Mouse (Mus musculus): ENCODE results near the gene Iqschfp. TPM values are rescaled to one million over a fixed set of nuclear protein-coding genes. Genes with fewer than 3 reads are reported as not detected.

Iqschfp gene
- total and polyA plus RNA-seq, 2 experiments, result not detected

DNA sequence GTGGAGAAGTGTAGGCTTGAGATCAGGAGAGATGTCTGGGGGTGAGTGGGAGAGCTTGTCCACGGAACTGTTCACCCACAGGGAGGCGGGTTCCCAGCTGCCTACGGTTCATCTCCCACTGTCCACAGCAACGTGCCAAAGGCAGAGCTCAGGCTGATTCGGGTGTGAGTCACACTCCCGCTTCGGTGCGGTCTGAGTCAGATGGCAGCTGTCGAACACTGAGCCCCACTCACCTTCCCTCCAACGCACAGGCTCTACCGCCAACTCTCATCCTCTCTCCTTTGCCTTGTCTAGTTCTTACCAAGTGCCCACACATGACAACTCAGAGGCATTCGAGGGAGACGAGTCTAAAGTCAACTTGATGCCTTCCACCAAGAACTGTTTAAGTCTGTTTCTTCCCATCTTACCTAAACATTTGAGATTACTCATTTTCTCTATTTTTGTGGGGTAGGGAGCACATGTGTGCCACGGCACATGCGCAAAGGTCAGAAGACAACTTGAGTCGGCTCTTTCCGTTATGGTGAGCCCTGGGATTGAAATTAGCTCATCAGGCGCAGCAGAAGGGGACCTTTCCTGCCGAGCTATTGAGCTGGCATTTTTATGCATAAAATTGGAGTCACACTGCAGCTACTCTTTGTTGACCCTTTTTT, 716.9 kb downstream of the Iqschfp start:
- TF ChIP-seq CTCF (IDR thresholded peaks at IDR 0.05; ENCODE audit: low read depth, low read length) (no peak), POLR2A (IDR thresholded peaks at IDR 0.05; ENCODE audit: extremely low read depth, insufficient read depth, low read length) (no peak)
- 96% methylated on average over 19 of the region's 19 CpGs for WGBS

DNA sequence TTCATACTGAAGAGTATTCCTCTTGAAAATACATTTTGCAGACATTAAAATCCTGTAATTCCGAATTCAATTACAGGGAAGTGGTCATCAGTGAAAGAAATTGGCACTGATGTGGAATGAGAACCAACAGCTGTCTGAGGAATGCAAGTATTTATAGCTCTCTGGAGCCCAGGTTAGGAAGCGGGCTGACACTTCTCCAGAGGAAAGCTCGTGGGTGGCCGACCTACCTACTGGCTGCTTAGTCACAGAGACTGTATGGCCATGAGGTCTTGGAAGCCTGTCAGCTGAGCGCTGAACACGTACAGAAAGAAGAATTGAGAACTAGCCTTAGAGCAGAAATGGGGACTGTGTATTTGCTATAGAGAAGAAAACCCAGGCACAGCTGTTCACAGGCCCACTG, 718.0 kb downstream of the Iqschfp start:
- TF ChIP-seq CTCF (IDR thresholded peaks at IDR 0.05; ENCODE audit: low read depth, low read length), result no peak
- TF ChIP-seq POLR2A (IDR thresholded peaks at IDR 0.05; ENCODE audit: extremely low read depth, insufficient read depth, low read length), result no peak
- 83% methylated on average over 6 of the region's 6 CpGs for WGBS

More for the DNA sequence above, 716.9 kb downstream of the Iqschfp start:
- no peak overlapping the region for H3K27ac ChIP-seq (replicated peaks; ENCODE audit: insufficient read depth, low read depth, low read length)
- H3K27me3 ChIP-seq (ENCODE audit: control insufficient read depth, insufficient read depth, low read length), result no peaks in the 10 kb centered on the region
- H3K4me1 ChIP-seq (ENCODE audit: control insufficient read depth, insufficient read depth, low read length), result peaks cover 4% of the 10 kb centered on the region
- no peaks in the 10 kb centered on the region for H3K79me2 ChIP-seq (ENCODE audit: control insufficient read depth, insufficient read depth, low read length)
- no peak for DNase-seq (ENCODE audit: extremely low read depth, low read depth, low spot score)
- no peaks in the 10 kb centered on the region for H3K36me3 ChIP-seq (ENCODE audit: control insufficient read depth, insufficient read depth, low read length)
- H3K4me3 ChIP-seq (ENCODE audit: insufficient read depth, low read depth, low read length), result no peak overlapping the region
- H3K9ac ChIP-seq (ENCODE audit: low read depth, low read length), result no peak overlapping the region

GRCm38 (mm10) chr3:68610598-68611261, 718.7 kb downstream of the Iqschfp start:
- H3K4me3 ChIP-seq (ENCODE audit: insufficient read depth, low read depth, low read length), result no peak overlapping the region
- 85% methylated on average over 11 of the region's 11 CpGs for WGBS
- no peaks in the 10 kb centered on the region for H3K36me3 ChIP-seq (ENCODE audit: control insufficient read depth, insufficient read depth, low read length)
- no peaks in the 10 kb centered on the region for H3K27me3 ChIP-seq (ENCODE audit: control insufficient read depth, insufficient read depth, low read length)
- TF ChIP-seq CTCF (IDR thresholded peaks at IDR 0.05; ENCODE audit: low read depth, low read length), result no peak
- no peak overlapping the region for H3K27ac ChIP-seq (replicated peaks; ENCODE audit: insufficient read depth, low read depth, low read length)
- peaks cover 4% of the 10 kb centered on the region for H3K4me1 ChIP-seq (ENCODE audit: control insufficient read depth, insufficient read depth, low read length)
- H3K9ac ChIP-seq (ENCODE audit: low read depth, low read length), result no peak overlapping the region
- no peaks in the 10 kb centered on the region for H3K79me2 ChIP-seq (ENCODE audit: control insufficient read depth, insufficient read depth, low read length)
- no peak for DNase-seq (ENCODE audit: extremely low read depth, low read depth, low spot score)

More for the DNA sequence above, 718.0 kb downstream of the Iqschfp start:
- H3K9ac ChIP-seq (ENCODE audit: low read depth, low read length), result no peak overlapping the region
- no peaks in the 10 kb centered on the region for H3K36me3 ChIP-seq (ENCODE audit: control insufficient read depth, insufficient read depth, low read length)
- no peak overlapping the region for H3K27ac ChIP-seq (replicated peaks; ENCODE audit: insufficient read depth, low read depth, low read length)
- no peak for DNase-seq (ENCODE audit: extremely low read depth, low read depth, low spot score)
- H3K4me3 ChIP-seq (ENCODE audit: insufficient read depth, low read depth, low read length), result no peak overlapping the region
- no peaks in the 10 kb centered on the region for H3K27me3 ChIP-seq (ENCODE audit: control insufficient read depth, insufficient read depth, low read length)
- no peaks in the 10 kb centered on the region for H3K79me2 ChIP-seq (ENCODE audit: control insufficient read depth, insufficient read depth, low read length)
- H3K4me1 ChIP-seq (ENCODE audit: control insufficient read depth, insufficient read depth, low read length), result peaks cover 4% of the 10 kb centered on the region

DNA sequence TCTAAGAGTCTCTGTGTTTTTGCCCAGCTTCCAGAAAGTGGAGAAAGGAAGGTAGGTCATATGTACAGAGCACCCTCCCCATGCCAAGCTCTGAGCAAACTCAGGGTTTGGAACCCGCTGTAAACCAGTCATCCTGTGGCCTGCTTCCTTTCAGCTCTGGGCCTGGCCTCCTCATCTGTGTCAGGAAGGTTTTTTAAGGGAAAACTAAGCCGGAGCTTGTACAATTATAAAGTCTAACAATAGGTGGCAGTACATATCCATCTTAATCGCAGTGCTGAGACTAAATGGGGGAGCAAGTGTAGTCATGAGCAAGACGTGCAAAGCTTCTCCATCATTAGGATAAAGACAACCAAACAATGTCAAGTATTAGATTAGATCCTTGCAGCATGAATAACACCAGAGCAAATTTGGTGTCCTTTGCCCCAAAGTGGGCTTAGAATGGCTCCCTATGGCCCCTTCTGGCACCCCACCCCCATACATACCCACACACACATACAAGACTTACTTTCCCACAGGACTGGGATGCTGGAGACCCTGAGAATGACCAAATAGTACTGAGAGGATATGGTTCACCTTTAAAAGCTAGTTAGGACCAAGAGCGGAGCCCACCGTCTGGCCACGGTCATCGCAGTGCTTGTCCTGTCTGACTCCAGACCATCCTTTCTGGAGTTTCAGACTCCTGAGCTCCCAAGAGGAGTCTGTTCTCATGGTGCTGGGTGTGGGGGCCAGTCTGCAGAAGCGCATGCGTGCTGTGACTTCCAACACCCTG, 723.2 kb downstream of the Iqschfp start:
- WGBS, result 58% methylated on average over 10 of the region's 10 CpGs
- peak; percentile 30 for DNase-seq (ENCODE audit: extremely low read depth, low read depth, low spot score)
- Histone ChIP-seq H3K79me2 (ENCODE audit: control insufficient read depth, insufficient read depth, low read length) (no peaks in the 10 kb centered on the region), H3K27me3 (ENCODE audit: control insufficient read depth, insufficient read depth, low read length) (no peaks in the 10 kb centered on the region), H3K27ac (replicated peaks; ENCODE audit: insufficient read depth, low read depth, low read length) (no peak overlapping the region), H3K9ac (ENCODE audit: low read depth, low read length) (no peak overlapping the region), H3K36me3 (ENCODE audit: control insufficient read depth, insufficient read depth, low read length) (no peaks in the 10 kb centered on the region), H3K4me3 (ENCODE audit: insufficient read depth, low read depth, low read length) (no peak overlapping the region), H3K4me1 (ENCODE audit: control insufficient read depth, insufficient read depth, low read length) (no peaks in the 10 kb centered on the region)
- TF ChIP-seq POLR2A (IDR thresholded peaks at IDR 0.05; ENCODE audit: extremely low read depth, insufficient read depth, low read length), result no peak
- TF ChIP-seq CTCF (IDR thresholded peaks at IDR 0.05; ENCODE audit: low read depth, low read length), result no peak

- no peaks in the 10 kb centered on the region for H3K36me3 ChIP-seq (ENCODE audit: control insufficient read depth, insufficient read depth, low read length)
- no peak for DNase-seq (ENCODE audit: extremely low read depth, low read depth, low spot score)
- H3K4me3 ChIP-seq (ENCODE audit: insufficient read depth, low read depth, low read length), result no peak overlapping the region
- no peaks in the 10 kb centered on the region for H3K79me2 ChIP-seq (ENCODE audit: control insufficient read depth, insufficient read depth, low read length)
- no peaks in the 10 kb centered on the region for H3K4me1 ChIP-seq (ENCODE audit: control insufficient read depth, insufficient read depth, low read length)
- H3K27ac ChIP-seq (replicated peaks; ENCODE audit: insufficient read depth, low read depth, low read length), result no peak overlapping the region
- TF ChIP-seq POLR2A (IDR thresholded peaks at IDR 0.05; ENCODE audit: extremely low read depth, insufficient read depth, low read length) (no peak), CTCF (IDR thresholded peaks at IDR 0.05; ENCODE audit: low read depth, low read length) (no peak)
- H3K9ac ChIP-seq (ENCODE audit: low read depth, low read length), result no peak overlapping the region
- WGBS, result 73% methylated on average over 12 of the region's 12 CpGs
- no peaks in the 10 kb centered on the region for H3K27me3 ChIP-seq (ENCODE audit: control insufficient read depth, insufficient read depth, low read length)
Observed at GRCm38 (mm10) chr3:68616363-68616762, 724.3 kb downstream of the Iqschfp start.
